Mouse (Mus musculus): ENCODE results near the gene Zcchc2. TPM values are rescaled to one million over a fixed set of nuclear protein-coding genes. Genes with fewer than 3 reads are reported as not detected.

Gene Zcchc2
- polyA plus RNA-seq, 1 experiment from 2014 or later: 1.8 TPM

- 1% methylated on average over 13 of the region's 13 CpGs for WGBS
- H3K4me1 ChIP-seq (replicated peaks): peaks cover 26% of the 10 kb centered on the region
Measured at GRCm38 (mm10) chr1:105989640-105989984, 594 bp upstream of the Zcchc2 start.

GRCm38 (mm10) chr1:105990911-105991761, 930 bp downstream of the Zcchc2 start:
- H3K4me1 ChIP-seq (replicated peaks): peaks cover 32% of the 10 kb centered on the region
- WGBS: under 1% methylated on average over 103 of the region's 104 CpGs
- H3K27me3 ChIP-seq: no peaks in the 10 kb centered on the region; the same call in 1 of the 2 replicates
- H3K27ac ChIP-seq: peak overlapping the region; percentile 93
- H3K9me3 ChIP-seq: no peaks in the 10 kb centered on the region
- peak; percentile 31; the same call in 1 of the 2 replicates for ATAC-seq (ENCODE audit: insufficient number of reproducible peaks, insufficient read depth, low FRiP score, low TSS enrichment, low read depth)
- peak overlapping the region; percentile 99 for H3K4me2 ChIP-seq
- H3K9ac ChIP-seq (replicated peaks): peak overlapping the region; percentile 79
- H3K36me3 ChIP-seq: no peaks in the 10 kb centered on the region
- H3K4me3 ChIP-seq (replicated peaks): peak overlapping the region; percentile 73

More at GRCm38 (mm10) chr1:105989640-105989984, 594 bp upstream of the Zcchc2 start:
- ATAC-seq (ENCODE audit: insufficient number of reproducible peaks, insufficient read depth, low FRiP score, low TSS enrichment, low read depth): peak; percentile 3; the same call in 1 of the 2 replicates
- Histone ChIP-seq H3K4me2 (peak overlapping the region; percentile 99), H3K27ac (0 out of 2 replicates have a peak overlapping the region, but pooled peaks have one; percentile 93), H3K27me3 (no peaks in the 10 kb centered on the region; the same call in 1 of the 2 replicates), H3K9me3 (no peaks in the 10 kb centered on the region), H3K36me3 (no peaks in the 10 kb centered on the region), H3K9ac (replicated peaks) (peak overlapping the region; percentile 60), H3K4me3 (replicated peaks) (peak overlapping the region; percentile 73)

- Histone ChIP-seq H3K9me3 (no peaks in the 10 kb centered on the region), H3K9ac (replicated peaks) (peak overlapping the region; percentile 79), H3K27me3 (no peaks in the 10 kb centered on the region; the same call in 1 of the 2 replicates), H3K27ac (no peak overlapping the region), H3K4me2 (peak overlapping the region; percentile 99), H3K4me3 (replicated peaks) (peak overlapping the region; percentile 73), H3K36me3 (no peaks in the 10 kb centered on the region), H3K4me1 (replicated peaks) (peaks cover 36% of the 10 kb centered on the region)
- 22% methylated on average over 17 of the region's 17 CpGs for WGBS
- no peak for ATAC-seq (ENCODE audit: insufficient number of reproducible peaks, insufficient read depth, low FRiP score, low TSS enrichment, low read depth)
Measured at GRCm38 (mm10) chr1:105991931-105992837, 2.0 kb downstream of the Zcchc2 start.

GRCm38 (mm10) chr1:105993196-105993595, 3.0 kb downstream of the Zcchc2 start:
- ATAC-seq (ENCODE audit: insufficient number of reproducible peaks, insufficient read depth, low FRiP score, low TSS enrichment, low read depth): no peak
- Histone ChIP-seq H3K9ac (replicated peaks) (peak overlapping the region; percentile 8; the same call in 1 of the 2 replicates), H3K36me3 (no peaks in the 10 kb centered on the region), H3K4me1 (replicated peaks) (peaks cover 38% of the 10 kb centered on the region), H3K9me3 (no peaks in the 10 kb centered on the region), H3K27me3 (no peaks in the 10 kb centered on the region; the same call in 1 of the 2 replicates), H3K4me3 (replicated peaks) (peak overlapping the region; percentile 67), H3K27ac (no peak overlapping the region), H3K4me2 (peak overlapping the region; percentile 99)
- WGBS: 7% methylated on average over 7 of the region's 7 CpGs

- H3K27ac ChIP-seq: peak overlapping the region; percentile 56; the same call in 1 of the 2 replicates
- H3K9ac ChIP-seq (replicated peaks): peak overlapping the region; percentile 70; the same call in 1 of the 2 replicates
- H3K4me2 ChIP-seq: peak overlapping the region; percentile 99
- H3K9me3 ChIP-seq: no peaks in the 10 kb centered on the region
- H3K4me3 ChIP-seq (replicated peaks): peak overlapping the region; percentile 67
- ATAC-seq (ENCODE audit: insufficient number of reproducible peaks, insufficient read depth, low FRiP score, low TSS enrichment, low read depth): peak; percentile 48
- no peaks in the 10 kb centered on the region for H3K36me3 ChIP-seq
- H3K27me3 ChIP-seq: no peaks in the 10 kb centered on the region; the same call in 1 of the 2 replicates
- 0% methylated on average over 36 of the region's 37 CpGs for WGBS
- peaks cover 38% of the 10 kb centered on the region for H3K4me1 ChIP-seq (replicated peaks)
Measured at GRCm38 (mm10) chr1:105993601-105994209, 3.5 kb downstream of the Zcchc2 start.

GRCm38 (mm10) chr1:105995966-105996365, 5.8 kb downstream of the Zcchc2 start:
- H3K4me2 ChIP-seq: no peak overlapping the region
- H3K36me3 ChIP-seq: no peaks in the 10 kb centered on the region
- H3K9ac ChIP-seq (replicated peaks): no peak overlapping the region
- no peak for ATAC-seq (ENCODE audit: insufficient number of reproducible peaks, insufficient read depth, low FRiP score, low TSS enrichment, low read depth)
- H3K27ac ChIP-seq: no peak overlapping the region
- 40% methylated on average over 2 of the region's 2 CpGs for WGBS
- no peak overlapping the region for H3K4me3 ChIP-seq (replicated peaks)
- peaks cover 38% of the 10 kb centered on the region for H3K4me1 ChIP-seq (replicated peaks)
- no peaks in the 10 kb centered on the region for H3K9me3 ChIP-seq
- no peaks in the 10 kb centered on the region; the same call in 1 of the 2 replicates for H3K27me3 ChIP-seq

GRCm38 (mm10) chr1:105997282-105997681, 7.1 kb downstream of the Zcchc2 start:
- Histone ChIP-seq H3K4me3 (replicated peaks) (no peak overlapping the region), H3K36me3 (no peaks in the 10 kb centered on the region), H3K27me3 (no peaks in the 10 kb centered on the region), H3K9ac (replicated peaks) (no peak overlapping the region), H3K9me3 (no peaks in the 10 kb centered on the region), H3K4me1 (replicated peaks) (peaks cover 29% of the 10 kb centered on the region), H3K27ac (no peak overlapping the region), H3K4me2 (no peak overlapping the region)
- ATAC-seq (ENCODE audit: insufficient number of reproducible peaks, insufficient read depth, low FRiP score, low TSS enrichment, low read depth): no peak
- WGBS: 56% methylated on average over 3 of the region's 3 CpGs

- H3K36me3 ChIP-seq: peaks cover 7% of the 10 kb centered on the region; the same call in 1 of the 2 replicates
- H3K27me3 ChIP-seq: no peaks in the 10 kb centered on the region
- 87% methylated on average over 2 of the region's 2 CpGs for WGBS
- ATAC-seq (ENCODE audit: insufficient number of reproducible peaks, insufficient read depth, low FRiP score, low TSS enrichment, low read depth): no peak
- no peak overlapping the region for H3K27ac ChIP-seq
- H3K4me1 ChIP-seq (replicated peaks): peaks cover 12% of the 10 kb centered on the region
- H3K4me2 ChIP-seq: no peak overlapping the region
- H3K9ac ChIP-seq (replicated peaks): no peak overlapping the region
- H3K9me3 ChIP-seq: no peaks in the 10 kb centered on the region
- no peak overlapping the region for H3K4me3 ChIP-seq (replicated peaks)
Measured at GRCm38 (mm10) chr1:105999802-106000201, 9.6 kb downstream of the Zcchc2 start.

- Histone ChIP-seq H3K4me3 (replicated peaks) (no peak overlapping the region), H3K36me3 (peaks cover 41% of the 10 kb centered on the region; the same call in 1 of the 2 replicates), H3K4me1 (replicated peaks) (no peaks in the 10 kb centered on the region), H3K27ac (no peak overlapping the region), H3K27me3 (no peaks in the 10 kb centered on the region), H3K9me3 (no peaks in the 10 kb centered on the region), H3K4me2 (no peak overlapping the region), H3K9ac (replicated peaks) (no peak overlapping the region)
- ATAC-seq (ENCODE audit: insufficient number of reproducible peaks, insufficient read depth, low FRiP score, low TSS enrichment, low read depth): no peak
- WGBS: 87% methylated on average over 1 of the region's 1 CpGs
Measured at GRCm38 (mm10) chr1:106007581-106007980, 17.4 kb downstream of the Zcchc2 start.

GRCm38 (mm10) chr1:106011097-106011496, 20.9 kb downstream of the Zcchc2 start:
- no peak overlapping the region for H3K9ac ChIP-seq (replicated peaks)
- ATAC-seq (ENCODE audit: insufficient number of reproducible peaks, insufficient read depth, low FRiP score, low TSS enrichment, low read depth): no peak
- no peak overlapping the region for H3K4me2 ChIP-seq
- peaks cover 37% of the 10 kb centered on the region; the same call in 1 of the 2 replicates for H3K36me3 ChIP-seq
- H3K4me3 ChIP-seq (replicated peaks): no peak overlapping the region
- H3K4me1 ChIP-seq (replicated peaks): no peaks in the 10 kb centered on the region
- 89% methylated on average over 7 of the region's 7 CpGs for WGBS
- no peak overlapping the region for H3K27ac ChIP-seq
- no peaks in the 10 kb centered on the region for H3K9me3 ChIP-seq
- H3K27me3 ChIP-seq: no peaks in the 10 kb centered on the region

All from limb, embryonic 12.5 days (tissue).